Mouse (Mus musculus) cerebellum, postnatal 14 days (tissue): ENCODE measurements at regions not wholly inside any gene's neighbourhood (a gene's known extent, or its start where the extent isn't known, plus 50 kb on each side); places are given as distances from the start of the nearest gene placed in this dataset.
"Not testable (repeated sequence)": the region's sequence is repeated elsewhere in the genome, so short reads cannot be mapped to it uniquely, and the experiment has no call there.

Source experiments
- DNase-seq, 2 experiments: peaks; one replicate each; pipeline ENCODE4 v3.0.0; 2021; ENCODE audit warnings: mixed read lengths in 2 of 2

DNA sequence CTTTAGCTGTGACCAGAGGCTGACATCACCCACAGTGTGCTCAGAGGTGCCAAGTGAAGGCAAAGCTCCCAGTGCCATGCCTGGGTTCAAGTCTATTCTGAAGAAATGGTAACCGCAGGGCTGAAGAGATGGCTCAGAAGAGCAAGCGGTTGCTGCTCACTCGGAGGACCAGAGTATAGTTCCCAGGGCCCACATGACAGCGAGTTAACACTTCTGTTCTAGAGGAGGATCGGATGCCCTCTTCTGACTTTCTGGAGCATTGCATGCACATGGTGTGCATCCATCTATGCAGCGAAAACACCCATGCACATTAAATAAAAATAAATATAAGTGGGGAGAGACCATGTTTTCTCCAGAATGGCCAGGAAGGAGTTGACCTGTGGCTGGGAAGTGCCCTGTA lies 209.5 kb downstream of the Sorl1 start:
- DNase-seq, result no peak

DNA sequence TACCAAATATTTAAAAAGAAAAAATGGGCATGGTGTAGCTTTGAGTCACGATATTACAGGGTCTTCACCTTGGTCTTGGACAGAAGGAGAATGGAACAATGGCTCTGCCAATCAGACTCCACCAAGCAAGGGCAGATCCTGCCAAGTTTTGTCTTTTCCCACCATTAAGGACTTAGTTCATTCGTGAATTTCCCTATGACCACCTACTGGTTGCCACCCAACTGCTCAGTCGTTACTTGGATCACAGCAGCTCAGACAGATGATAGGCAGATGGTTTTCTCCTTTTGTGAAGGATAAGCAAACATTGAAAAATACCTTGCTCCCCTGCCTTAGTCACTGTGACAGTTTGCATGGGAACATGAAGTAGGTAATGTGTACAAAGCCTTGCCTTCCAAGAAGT lies 210.2 kb downstream of the Sorl1 start:
- no peak for DNase-seq

DNA sequence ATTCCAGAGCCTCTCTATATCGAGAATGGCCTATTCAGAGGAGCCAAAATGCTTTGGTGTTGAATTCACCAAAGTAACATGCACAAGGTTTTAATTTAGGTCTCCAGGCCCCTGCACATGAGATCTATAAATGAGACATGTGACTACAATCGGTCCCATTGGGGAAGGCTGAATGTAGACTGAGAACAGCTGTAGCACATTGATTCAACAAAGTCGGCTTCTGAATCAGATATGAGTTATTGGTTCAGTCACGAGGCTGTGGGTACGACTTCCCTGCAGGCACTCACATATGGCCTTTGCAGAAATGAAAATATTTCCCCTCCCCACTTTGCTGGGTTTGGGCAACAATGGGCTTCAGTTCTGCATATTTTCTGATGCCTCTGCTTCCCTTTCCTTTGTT lies 211.6 kb downstream of the Sorl1 start:
- DNase-seq, result no peak

DNA sequence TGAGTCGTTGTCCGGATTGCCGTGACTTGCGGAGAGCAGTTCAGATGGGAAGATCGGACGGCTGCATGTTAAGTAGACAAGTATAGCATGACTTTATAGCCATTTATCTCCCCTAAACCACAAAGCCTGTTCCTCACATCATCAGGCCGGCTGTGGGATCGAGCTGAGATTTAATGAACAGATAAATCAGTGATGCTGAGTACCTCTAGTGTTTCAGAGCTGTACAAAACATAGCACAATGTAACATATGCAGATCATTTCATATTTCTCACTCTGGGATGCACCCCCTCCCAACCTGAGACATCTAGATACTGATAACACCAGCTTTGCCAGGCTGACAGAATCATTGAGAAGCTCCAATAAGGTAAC lies 223.5 kb downstream of the Sorl1 start:
- DNase-seq, result no peak

DNA sequence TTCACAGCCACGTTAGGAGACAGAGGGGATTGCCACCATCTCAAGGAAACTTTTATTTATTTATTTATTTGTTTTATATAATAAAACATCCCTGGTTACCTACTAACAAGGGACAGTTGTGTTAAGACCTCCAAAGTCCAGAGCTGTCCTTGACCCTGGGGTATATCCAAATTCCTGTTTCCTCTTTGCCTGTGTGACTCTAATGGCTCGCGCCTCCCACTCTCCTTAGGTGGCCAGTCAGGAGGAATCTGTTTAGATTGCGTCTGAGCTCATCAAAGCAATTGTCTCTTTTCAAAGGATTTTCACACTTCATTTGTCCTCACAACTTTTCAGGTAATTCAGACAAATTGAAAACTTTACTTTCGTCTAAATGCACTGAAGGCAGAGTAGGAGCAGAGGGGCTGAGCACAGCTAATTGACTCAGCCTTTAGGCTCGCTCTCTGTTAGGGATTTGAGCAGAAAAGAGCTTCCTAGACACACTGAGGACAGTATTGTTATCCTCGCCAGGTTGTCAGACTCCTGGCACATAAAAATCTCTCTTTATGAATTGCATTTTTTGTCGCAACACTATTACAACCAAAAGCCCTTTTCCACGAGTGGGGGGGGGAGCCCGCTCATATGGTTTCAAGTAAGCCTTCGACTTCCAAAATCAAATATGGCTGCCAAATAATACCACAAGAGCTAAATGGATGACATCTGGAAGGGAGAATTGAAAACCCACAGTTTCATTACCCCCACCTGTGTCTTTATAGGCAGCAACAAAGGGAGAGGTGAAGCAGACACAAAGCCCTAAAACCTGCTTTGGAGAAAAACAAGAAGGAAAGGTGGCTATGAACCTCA lies 224.1 kb downstream of the Sorl1 start:
- no peak for DNase-seq

DNA sequence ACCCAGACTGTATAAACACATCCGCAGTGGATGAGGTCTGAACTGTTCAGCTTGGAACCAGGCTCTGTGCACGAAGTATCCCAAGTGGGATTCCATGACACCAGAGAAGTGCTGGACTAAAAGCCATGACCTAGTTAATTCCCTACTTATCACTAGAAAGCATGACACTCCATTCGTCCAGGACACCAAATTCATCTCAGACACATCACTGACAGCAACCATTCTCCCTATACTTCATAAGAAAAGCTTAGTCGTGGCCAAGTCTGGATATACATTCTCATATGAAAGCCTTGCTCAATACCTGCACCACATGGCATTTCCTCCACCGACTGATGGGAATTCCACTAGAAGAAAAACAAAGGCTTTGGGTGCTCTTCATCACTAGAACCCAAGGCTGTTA lies 229.0 kb downstream of the Sorl1 start:
- DNase-seq, result no peak

DNA sequence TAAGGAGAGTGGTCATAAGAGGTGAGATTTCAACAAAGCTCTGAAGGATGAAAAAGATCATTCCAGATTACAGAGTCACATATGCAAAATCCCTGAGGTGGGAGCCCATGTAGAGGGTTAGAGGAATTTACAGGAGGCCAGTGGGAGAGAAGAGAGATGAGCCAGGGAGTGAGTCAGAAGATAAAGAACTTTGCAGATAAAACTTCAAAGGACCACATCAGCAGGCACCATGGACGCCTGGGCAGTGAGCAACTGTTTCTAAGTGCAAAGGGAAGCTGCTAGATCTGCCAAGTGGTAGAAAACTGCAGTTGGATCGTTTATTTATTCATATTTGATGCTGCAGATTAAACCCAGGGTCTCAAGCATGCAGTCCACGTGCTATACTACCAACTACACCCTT lies 231.3 kb downstream of the Sorl1 start:
- no peak for DNase-seq

DNA sequence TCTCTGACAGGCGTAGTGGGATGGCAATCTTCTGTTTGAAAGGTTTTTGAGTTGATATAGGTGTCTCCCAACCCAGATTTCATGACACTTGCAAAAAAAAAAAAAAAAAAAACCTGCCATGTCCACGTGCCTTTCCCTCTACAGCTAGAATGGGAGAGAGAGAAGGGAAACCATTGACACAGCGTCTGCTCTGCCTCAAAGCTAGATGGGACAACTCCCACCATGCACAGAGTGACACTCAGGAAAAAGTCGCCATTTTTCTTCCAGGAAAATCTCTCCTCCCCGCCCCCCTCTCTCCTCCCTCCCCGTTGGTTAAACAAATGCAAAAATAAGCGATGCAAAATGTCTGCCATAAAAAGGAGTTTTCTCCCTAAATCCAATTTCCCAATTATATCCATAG lies 232.9 kb downstream of the Sorl1 start:
- no peak for DNase-seq

DNA sequence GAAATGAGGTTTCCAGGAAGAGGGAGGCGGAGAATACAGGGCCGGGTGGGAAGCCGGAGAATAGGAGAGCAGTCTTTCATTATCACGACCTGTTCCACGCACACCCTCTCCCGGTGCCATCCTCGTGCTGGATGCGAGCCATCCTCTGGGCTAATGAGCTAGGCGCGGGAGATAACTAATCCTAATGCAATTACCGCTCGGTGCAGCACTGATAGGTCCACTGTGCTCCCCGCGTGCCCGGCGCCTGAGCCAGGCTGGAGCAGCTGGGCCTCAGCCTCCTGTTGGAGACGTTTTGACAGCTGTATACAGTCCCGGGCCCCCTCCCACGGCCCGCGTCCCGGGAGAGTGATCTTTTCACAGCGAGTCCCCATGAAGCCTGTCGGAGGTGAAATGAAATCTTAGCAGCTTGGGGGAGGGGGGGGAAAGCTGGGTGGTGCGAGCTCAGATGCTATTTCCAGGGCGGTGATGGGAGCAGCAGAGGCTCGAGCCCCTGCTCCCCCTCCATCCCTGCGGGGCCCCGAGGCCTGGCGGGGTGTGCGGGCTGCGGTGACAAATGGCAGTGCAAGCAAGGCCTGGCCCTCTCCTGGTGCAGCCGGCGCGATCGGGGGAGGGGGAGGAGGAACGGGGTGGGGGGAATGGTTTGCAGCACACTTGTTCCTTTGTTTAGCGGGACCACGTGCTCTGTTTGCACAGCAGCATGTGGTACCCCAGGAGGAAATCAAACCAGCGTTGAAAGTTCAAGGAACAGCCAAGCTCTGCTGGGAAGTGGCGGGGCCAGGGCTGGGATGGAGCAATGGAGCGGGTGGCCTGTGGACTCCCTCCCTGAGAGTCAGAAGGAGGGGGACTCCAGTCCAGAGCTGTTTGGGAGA lies 233.6 kb downstream of the Sorl1 start:
- peak; percentile 49 to 68 for DNase-seq

DNA sequence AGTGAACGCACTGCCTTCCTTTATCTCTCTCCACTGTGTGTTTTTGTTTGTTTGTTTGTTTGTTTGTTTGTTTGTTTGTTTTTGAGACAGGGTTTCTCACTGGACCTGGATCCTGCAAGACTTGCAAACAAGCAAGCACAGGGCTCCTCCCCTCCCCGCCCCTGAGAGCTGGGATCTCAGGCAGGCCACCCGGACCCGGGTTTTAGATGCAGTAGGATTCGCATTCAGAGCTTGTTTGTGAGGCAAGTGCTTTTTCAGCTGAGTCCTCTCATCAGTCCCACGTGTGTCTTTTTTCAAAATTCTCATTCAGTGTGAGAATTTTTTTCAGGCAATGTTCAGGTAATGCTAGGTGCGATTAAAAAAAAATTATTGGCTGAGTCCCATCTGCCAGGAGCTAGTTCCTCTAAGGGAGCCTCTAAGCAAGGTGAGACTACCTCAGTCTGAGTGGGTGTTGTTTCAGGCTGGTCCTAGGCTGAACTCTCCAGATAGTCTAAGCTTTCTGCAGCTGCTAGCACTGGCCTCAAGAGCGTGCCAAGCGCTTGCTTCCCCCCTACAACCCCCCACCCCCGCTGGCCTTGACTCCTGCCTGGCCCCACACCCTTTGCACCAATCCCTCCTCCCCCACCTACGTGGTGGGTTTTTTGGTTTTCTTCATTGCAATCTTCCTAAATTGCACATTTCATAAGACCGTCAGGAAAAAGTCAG lies 234.4 kb downstream of the Sorl1 start:
- DNase-seq, result no peak

DNA sequence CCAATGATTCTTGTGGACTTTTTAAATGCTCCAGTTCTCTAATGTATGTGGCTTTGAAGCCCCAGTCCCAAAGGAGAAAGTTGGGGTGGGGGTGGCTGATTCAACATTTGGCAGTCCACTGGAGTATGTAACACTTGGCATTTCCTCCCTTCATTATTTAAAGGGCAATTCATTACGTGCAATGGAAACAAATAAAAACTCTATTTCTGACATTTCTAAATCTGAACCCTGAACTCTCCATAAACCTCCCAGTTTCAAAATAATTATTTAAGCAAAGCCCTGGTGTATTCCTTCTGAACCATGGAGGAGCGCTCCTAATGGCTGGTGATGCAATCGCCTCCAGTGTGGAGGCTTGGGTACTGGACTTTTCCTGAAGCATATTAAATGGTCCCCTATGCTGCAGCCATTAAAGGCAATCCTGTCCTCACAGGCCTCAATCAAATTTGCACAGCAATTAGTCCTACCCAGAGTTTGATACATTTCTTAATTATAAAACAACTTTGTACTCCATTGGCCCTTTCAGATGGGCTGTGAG lies 235.4 kb downstream of the Sorl1 start:
- DNase-seq, result no peak

DNA sequence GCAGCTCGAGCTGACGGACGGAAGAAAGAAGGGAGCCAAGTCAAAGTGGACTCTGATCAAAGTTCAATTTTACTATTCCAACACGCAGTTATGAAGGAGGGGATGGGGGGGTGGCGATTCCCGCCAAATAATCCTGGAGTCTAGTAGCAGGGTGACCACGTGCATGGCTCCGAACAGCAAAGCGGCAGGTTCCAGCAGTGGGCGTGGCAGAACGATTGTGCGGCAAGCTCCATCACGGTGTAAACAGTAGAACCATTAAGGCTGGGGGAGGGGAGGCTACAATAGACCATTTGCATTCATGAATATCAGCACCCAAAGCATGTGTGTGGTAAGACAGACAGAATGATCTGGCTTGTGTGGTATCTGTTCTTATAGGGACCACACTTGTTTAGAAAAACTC lies 237.6 kb downstream of the Sorl1 start:
- DNase-seq, result not testable (repeated sequence)

DNA sequence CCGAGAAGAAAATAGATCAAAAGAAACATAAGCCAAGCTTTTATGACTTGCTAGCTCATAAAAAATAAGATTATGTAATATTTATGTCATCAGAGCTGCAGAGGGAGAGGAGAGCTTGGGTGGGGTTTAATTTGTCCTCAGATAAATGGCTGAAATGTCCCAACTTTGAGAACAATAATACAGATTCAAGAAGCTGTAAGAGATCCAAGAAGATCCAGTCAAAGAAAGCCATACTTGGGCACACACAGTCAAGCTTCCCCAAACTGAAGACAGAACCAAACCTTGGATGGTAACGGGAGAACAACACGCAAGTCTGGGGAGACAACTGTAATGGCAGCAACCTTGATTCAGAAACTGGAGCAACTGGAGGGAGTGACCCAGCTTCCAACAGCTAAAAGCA lies 243.6 kb downstream of the Sorl1 start:
- DNase-seq, result no peak

DNA sequence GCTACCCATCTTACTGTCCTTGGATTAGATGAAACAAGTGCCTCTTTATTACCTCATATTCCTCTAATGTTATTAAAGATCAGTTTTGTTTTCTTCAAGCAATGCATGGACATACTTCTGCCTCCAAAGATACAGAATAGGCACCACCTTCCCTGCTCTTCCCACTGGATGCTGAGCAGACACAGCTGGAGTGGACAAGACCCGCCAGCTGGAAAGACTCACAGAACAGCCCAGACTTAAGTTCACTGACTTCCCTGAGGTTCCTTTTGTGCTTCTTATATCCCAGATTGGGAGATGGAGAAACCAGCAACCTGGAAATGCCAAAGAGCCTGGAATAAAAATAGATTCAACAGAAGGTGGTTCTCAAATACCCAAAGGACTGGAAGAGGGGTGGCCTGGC lies 245.0 kb downstream of the Sorl1 start:
- no peak for DNase-seq

DNA sequence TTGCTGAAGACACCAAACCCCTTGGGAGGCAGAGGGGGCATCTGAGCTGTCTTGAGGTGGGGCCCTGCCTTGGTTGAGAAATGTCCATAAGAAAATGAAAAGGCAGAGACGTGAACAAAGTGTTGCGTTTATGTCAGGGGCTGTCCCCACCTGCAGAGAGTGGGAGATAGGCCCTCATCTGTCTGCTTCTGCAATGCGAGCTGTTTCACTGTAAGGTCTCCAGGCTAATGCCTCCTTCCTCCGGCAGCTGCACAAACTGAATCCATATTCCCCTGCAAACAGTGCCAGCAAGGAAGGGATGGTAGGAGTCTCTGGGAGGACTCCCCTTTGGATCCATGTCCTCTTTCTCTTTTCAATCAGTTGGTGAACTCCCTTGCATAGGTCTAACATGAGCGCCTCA lies 263.0 kb downstream of the Sorl1 start:
- no peak for DNase-seq

DNA sequence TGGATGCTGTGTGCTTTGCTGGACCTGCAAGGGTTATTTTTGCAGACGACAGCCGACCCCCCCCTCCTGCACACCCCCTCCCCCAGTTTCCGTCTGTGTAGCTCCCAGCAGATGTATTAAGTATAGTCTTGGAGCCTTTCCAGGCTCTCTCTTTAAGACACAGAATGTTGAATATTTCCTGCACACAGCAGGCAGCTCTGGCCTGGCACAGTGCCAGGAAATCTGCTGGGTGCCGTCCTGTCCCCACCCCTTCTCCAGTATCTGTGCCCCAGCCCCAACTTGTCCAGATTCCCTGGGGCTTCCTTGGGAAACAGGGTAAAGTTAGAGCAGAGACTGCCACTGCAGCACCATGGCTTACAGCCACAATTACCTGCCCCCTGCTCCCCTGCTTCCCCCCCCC lies 263.4 kb downstream of the Sorl1 start:
- peak; percentile 21 to 43 for DNase-seq

DNA sequence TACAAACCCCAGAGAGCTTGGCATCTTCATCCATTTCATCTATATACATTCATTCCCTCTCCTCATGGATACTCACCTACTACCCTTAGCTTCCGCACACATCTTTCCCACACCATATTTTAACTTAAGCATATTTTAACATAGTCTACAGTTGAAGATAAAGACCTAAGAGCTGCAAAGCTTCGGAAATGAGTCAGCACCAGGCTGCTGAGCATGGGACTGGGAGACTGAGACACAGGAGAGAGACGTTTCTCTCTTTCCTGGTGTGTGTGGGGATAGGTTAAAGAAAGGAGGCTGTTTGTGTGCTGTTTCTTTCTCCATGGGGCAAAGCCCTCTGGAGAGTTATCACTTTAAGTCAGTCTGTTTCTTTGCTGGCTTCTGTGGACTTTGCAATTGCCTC lies 264.3 kb downstream of the Sorl1 start:
- DNase-seq, result no peak

DNA sequence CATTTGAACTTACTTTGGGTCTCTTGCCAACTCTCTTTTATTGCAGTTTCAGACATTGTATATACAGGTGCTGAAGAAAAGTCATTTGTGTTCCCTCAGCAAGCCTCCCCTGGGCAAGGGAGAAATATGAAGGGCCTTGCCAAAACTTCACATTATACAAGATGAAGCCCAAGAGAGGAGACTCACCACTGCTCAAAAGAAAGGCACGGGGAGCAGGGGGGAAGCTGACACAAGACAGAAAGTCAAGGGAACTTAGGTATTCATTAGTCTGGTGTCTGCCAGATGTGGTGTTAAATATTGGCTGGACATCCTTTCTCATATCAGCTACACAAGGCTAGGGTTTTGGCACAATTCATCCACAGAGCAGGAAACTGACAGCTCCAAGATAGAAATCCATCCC lies 272.0 kb downstream of the Sorl1 start:
- DNase-seq, result no peak

DNA sequence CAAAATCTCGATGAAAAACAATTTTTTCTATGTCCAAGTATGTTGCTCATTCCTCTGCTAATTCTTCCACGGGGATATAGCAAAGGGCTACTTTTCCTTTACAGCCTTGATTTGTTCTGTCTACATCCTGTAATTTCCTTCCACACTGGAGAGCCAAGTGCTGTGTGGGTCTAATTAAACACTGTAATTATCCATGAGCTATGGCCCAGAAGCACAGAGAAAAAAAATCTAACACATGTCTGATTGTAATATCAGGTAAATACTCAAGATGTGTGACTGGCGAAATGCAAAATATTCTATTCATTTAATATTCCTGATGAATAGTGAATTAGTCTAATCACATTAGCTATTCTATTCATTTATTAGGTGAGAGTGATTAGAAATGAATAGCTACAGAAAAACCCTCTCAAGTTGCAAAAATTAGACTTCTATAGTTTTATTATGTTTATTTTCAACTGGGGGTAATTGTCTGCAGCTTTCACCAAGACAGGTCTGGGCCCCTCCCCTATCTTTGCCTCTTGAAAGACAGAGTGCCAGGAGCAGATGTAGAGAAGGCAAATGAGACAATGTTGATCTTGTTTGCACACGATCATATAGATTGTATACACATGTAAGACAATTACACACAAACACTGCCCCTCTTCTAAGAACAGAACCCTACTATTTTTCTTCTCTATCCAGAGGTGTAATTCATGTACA lies 274.3 kb downstream of the Sorl1 start:
- DNase-seq, result no peak

DNA sequence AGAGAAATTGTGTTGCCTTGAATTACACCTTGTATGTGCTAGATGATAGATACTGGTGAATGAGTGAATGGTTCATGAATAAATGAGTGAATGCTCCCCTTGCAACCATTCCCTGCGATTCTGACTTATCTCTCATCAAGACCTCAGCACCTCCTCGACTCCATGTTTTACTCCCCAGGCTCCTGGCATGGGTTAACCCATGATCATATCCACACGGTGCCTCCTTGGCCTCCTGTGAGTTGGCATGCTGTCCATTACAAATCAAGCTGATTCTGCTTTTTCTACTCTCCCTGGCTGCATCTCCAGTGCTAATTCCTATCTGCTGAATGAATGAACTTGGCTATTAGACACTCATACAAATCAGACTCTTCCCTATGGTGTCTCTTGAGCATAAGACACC lies 279.5 kb downstream of the Sorl1 start:
- peak in 1 of 2 experiments; percentile 9 for DNase-seq

DNA sequence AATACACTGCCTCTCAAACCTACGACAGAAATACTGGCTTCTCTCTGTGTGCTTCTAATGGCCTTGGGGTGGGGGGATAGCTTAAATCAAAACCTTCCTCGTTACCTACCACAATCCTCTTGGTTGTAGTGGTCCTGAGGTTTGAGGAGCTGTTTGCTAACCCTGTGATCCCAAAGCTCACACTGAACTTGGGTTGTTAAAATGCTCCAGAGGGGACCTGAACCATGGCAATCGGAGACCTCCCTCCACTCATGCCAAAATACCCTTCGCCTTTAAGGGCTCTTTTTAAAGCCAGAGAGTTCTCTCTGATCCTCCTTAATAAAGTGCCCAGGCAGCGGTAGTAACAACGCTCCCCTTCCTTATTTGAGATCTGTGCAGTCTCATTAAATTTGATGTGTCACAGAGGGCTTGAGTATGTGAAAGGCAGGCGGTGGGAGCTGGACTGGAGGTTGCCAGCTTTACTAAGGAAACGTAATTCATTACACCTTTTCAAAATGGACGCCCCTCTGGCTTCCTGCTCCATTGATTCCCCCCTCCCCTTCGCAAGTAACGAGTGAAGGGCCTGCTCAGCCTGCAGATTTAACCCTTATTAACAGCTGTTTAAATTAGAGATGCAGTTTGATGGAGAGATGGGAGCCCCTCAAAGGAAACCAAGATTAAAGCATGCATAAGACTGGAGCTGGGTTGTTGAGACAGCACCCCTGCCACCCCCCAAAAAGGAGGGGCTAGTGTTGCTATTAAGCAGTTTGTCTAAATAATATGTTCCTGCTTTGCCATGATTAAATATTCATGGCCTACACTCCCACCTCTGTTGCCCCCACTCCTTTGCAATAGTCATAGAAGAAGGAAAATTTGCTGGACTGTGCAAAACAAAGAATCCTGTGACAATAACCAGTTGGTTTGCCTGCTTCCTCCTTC lies 289.4 kb downstream of the Sorl1 start:
- DNase-seq, result no peak

DNA sequence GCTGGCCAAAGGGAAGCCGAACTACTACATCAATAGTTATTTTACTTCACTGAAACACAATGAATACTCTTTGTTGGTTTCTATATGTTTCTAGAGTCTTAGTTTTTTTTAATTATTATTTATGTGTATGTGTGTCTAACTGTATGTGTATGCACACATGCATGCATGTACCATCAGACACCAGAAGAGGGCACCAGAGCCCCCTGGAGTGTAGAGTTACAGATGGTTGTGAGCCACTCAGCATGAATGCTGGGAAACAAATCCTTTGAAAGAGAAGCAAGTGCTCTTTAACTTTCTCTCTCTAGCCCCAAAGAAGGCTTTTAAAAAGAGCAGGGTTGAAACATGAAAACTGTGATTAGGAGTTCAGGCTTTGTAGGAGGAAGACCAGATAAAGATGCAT lies 290.7 kb downstream of the Sorl1 start:
- no peak for DNase-seq
